Mouse (Mus musculus) embryonic facial prominence, embryonic 12.5 days (tissue): ENCODE measurements around the gene Rimkla. TPM values are rescaled to one million over a fixed set of nuclear protein-coding genes. Genes with fewer than 3 reads are reported as not detected.

Experiments
- polyA plus RNA-seq: library from polyadenylated mRNA; unstranded; fragments of >200 nt; fragmentation: Nextera tagmentation; extraction: Ambion mirVana; gene quantifications from 2 replicates; pipeline ENCODE4 v1.2.1, GENCODE M21; 2016

Gene Rimkla
- polyA plus RNA-seq, 1 experiment from 2014 or later: 2.3 TPM

Other genes starting within 250 kb of the Rimkla start
- 0.12 TPM in 1 of 2 replicates, not detected in the other for gene Cldn19, start 237.2 kb downstream of the Rimkla start, polyA plus RNA-seq
- gene Ybx1, start 198.0 kb downstream of the Rimkla start, polyA plus RNA-seq: 1,059 and 1,113 TPM in 2 replicates
- gene Ppih, start 172.1 kb downstream of the Rimkla start, polyA plus RNA-seq: 120 and 125 TPM in 2 replicates
- 8.3 and 9.5 TPM in 2 replicates for gene Ccdc30, start 77.1 kb downstream of the Rimkla start, polyA plus RNA-seq
- gene Ppcs, start 70.2 kb downstream of the Rimkla start, polyA plus RNA-seq: 28.7 and 31.3 TPM in 2 replicates
- gene Zmynd12, start 69.8 kb downstream of the Rimkla start, polyA plus RNA-seq: 0.14 TPM in 1 of 2 replicates, not detected in the other
- 29.5 and 29.8 TPM in 2 replicates for gene Foxj3, start 44.4 kb upstream of the Rimkla start, polyA plus RNA-seq
- gene Frg2f1, start 46.9 kb upstream of the Rimkla start, polyA plus RNA-seq: 4.0 and 6.1 TPM in 2 replicates
- gene Guca2a, start 145.1 kb upstream of the Rimkla start, polyA plus RNA-seq: not detected in 2 replicates
- not detected in 2 replicates for gene Guca2b, start 166.3 kb upstream of the Rimkla start, polyA plus RNA-seq
- gene Hivep3, start 241.2 kb upstream of the Rimkla start, polyA plus RNA-seq: 3.2 and 3.5 TPM in 2 replicates